Mouse (Mus musculus) heart, embryonic 16.5 days (tissue): Measurements from ENCODE around the gene Pdap1. TPM values are rescaled to one million over a fixed set of nuclear protein-coding genes. Genes with fewer than 3 reads are reported as not detected.
"Not testable (repeated sequence)": the region's sequence is repeated elsewhere in the genome, so short reads cannot be mapped to it uniquely, and the experiment has no call there.

Experiments used
- ATAC-seq: fragments of 200-750 bp; cut with Nextera tagmentation; replicated peaks from 2 replicates; pipeline ENCODE4 v1.8.0; 2017; ENCODE audit warnings: moderate number of reproducible peaks; ENCODE audit not compliant: insufficient read depth, low FRiP score; ENCODE audit errors: extremely low read depth
- H3K27ac ChIP-seq: fragments of 300-500 bp; sonication (generic); 2 replicates; pipeline ENCODE4 v1.5.1; 2014; ENCODE audit warnings: mild to moderate bottlenecking, low read length, control low read depth, moderate library complexity
- H3K27me3 ChIP-seq: fragments of 300-500 bp; sonication (generic); 2 replicates; pipeline ENCODE4 v1.6.1; 2014; ENCODE audit warnings: low read length, mixed read lengths; ENCODE audit not compliant: control insufficient read depth, insufficient read depth
- H3K36me3 ChIP-seq: fragments of 300-500 bp; sonication (generic); 2 replicates; pipeline ENCODE4 v1.6.1; 2014; ENCODE audit not compliant: control insufficient read depth, insufficient read depth
- H3K4me1 ChIP-seq: fragments of 300-500 bp; sonication (generic); 2 replicates; pipeline ENCODE4 v1.6.1; 2014; ENCODE audit warnings: low read length, mixed read lengths; ENCODE audit not compliant: control insufficient read depth, insufficient read depth
- H3K4me2 ChIP-seq: fragments of 300-500 bp; sonication (generic); 2 replicates; pipeline ENCODE4 v1.6.1; 2014; ENCODE audit warnings: low read depth, mild to moderate bottlenecking, control low read depth, low read length
- H3K4me3 ChIP-seq: fragments of 300-500 bp; sonication (generic); 2 replicates; pipeline ENCODE4 v1.5.1; 2014; ENCODE audit warnings: mild to moderate bottlenecking, control low read depth, low read length
- H3K9ac ChIP-seq: fragments of 300-500 bp; sonication (generic); 2 replicates; pipeline ENCODE4 v1.6.1; 2014; ENCODE audit warnings: low read length, control low read depth
- H3K9me3 ChIP-seq: fragments of 300-500 bp; sonication (generic); replicated peaks from 2 replicates; pipeline ENCODE4 v1.6.1; 2016; ENCODE audit warnings: low read length; ENCODE audit not compliant: control insufficient read depth
- WGBS: fragments of 180-500 bp; shearing (Covaris S2); extraction: QIAGEN DNeasy Blood & Tissue Kit; methylation state at CpG from one replicate; pipeline ENCODE4 v1.1.7; 2014; 5-methylcytosine and 5-hydroxymethylcytosine counted together
- polyA plus RNA-seq: library from polyadenylated mRNA; unstranded; fragments of >200 nt; fragmentation: Nextera tagmentation; extraction: Ambion mirVana; gene quantifications from 2 replicates; pipeline ENCODE4 v1.2.1, GENCODE M21; 2015

The Pdap1 gene
- polyA plus RNA-seq, 1 experiment from 2014 or later, result 49.8 TPM

- H3K4me3 ChIP-seq, result no peak overlapping the region
- peaks cover 27% of the 10 kb centered on the region for H3K36me3 ChIP-seq
These were observed 21.3 kb upstream of the Pdap1 start for GRCm38 (mm10) chr5:145161361-145161760.

GRCm38 (mm10) chr5:145152690-145153089, 12.7 kb upstream of the Pdap1 start:
- Histone ChIP-seq H3K4me1 (no peaks in the 10 kb centered on the region), H3K36me3 (peaks cover 71% of the 10 kb centered on the region), H3K27ac (no peak overlapping the region), H3K27me3 (no peaks in the 10 kb centered on the region), H3K4me3 (no peak overlapping the region), H3K9me3 (no peaks in the 10 kb centered on the region), H3K4me2 (no peak overlapping the region), H3K9ac (no peak overlapping the region)
- no peak for ATAC-seq
- 90% methylated on average over 5 of the region's 5 CpGs for WGBS

More at GRCm38 (mm10) chr5:145161361-145161760, 21.3 kb upstream of the Pdap1 start:
- ATAC-seq, result no peak
- H3K9me3 ChIP-seq, result no peaks in the 10 kb centered on the region
- no peak overlapping the region for H3K9ac ChIP-seq
- no peak overlapping the region for H3K4me2 ChIP-seq
- no peak overlapping the region for H3K27ac ChIP-seq
- peaks cover 6% of the 10 kb centered on the region for H3K4me1 ChIP-seq
- whole genome bisulfite sequencing, result 93% methylated on average over 14 of the region's 14 CpGs
- no peaks in the 10 kb centered on the region for H3K27me3 ChIP-seq

GRCm38 (mm10) chr5:145149294-145149693, 9.3 kb upstream of the Pdap1 start:
- H3K9ac ChIP-seq, result no peak overlapping the region
- peaks cover 82% of the 10 kb centered on the region for H3K36me3 ChIP-seq
- WGBS, result 66% methylated on average over 6 of the region's 6 CpGs
- H3K4me2 ChIP-seq, result no peak overlapping the region
- H3K4me1 ChIP-seq, result no peaks in the 10 kb centered on the region
- no peak for ATAC-seq
- H3K27me3 ChIP-seq, result no peaks in the 10 kb centered on the region
- no peak overlapping the region for H3K4me3 ChIP-seq
- H3K9me3 ChIP-seq, result no peaks in the 10 kb centered on the region
- no peak overlapping the region for H3K27ac ChIP-seq

GRCm38 (mm10) chr5:145147748-145148147, 7.7 kb upstream of the Pdap1 start:
- Histone ChIP-seq H3K4me3 (no peak overlapping the region), H3K36me3 (peaks cover 86% of the 10 kb centered on the region), H3K4me1 (no peaks in the 10 kb centered on the region), H3K4me2 (no peak overlapping the region), H3K27ac (no peak overlapping the region), H3K9ac (no peak overlapping the region), H3K27me3 (no peaks in the 10 kb centered on the region), H3K9me3 (no peaks in the 10 kb centered on the region)
- 90% methylated on average over 5 of the region's 5 CpGs for WGBS
- ATAC-seq, result no peak

GRCm38 (mm10) chr5:145140611-145141010, 573 bp upstream of the Pdap1 start:
- H3K4me2 ChIP-seq, result peak overlapping the region; percentile 86
- no peak for ATAC-seq
- H3K4me3 ChIP-seq, result peak overlapping the region; percentile 71
- H3K36me3 ChIP-seq, result peaks cover 38% of the 10 kb centered on the region
- H3K4me1 ChIP-seq, result peaks cover 23% of the 10 kb centered on the region
- H3K27ac ChIP-seq, result peak overlapping the region; percentile 90
- H3K9ac ChIP-seq, result peak overlapping the region; percentile 91
- under 1% methylated on average over 18 of the region's 18 CpGs for WGBS
- no peaks in the 10 kb centered on the region for H3K9me3 ChIP-seq
- H3K27me3 ChIP-seq, result no peaks in the 10 kb centered on the region

- peak overlapping the region; percentile 71 for H3K4me3 ChIP-seq
- H3K36me3 ChIP-seq, result peaks cover 39% of the 10 kb centered on the region
- no peak for ATAC-seq
- H3K9me3 ChIP-seq, result no peaks in the 10 kb centered on the region
- no peaks in the 10 kb centered on the region for H3K27me3 ChIP-seq
- H3K27ac ChIP-seq, result no peak overlapping the region
- peak overlapping the region; percentile 91 for H3K9ac ChIP-seq
- H3K4me1 ChIP-seq, result peaks cover 23% of the 10 kb centered on the region
- peak overlapping the region; percentile 86 for H3K4me2 ChIP-seq
- 8% methylated on average over 6 of the region's 6 CpGs for WGBS
These were observed 1.2 kb downstream of the Pdap1 start for GRCm38 (mm10) chr5:145138836-145139235.

GRCm38 (mm10) chr5:145133275-145133674, 6.8 kb downstream of the Pdap1 start:
- H3K36me3 ChIP-seq, result peaks cover 66% of the 10 kb centered on the region
- WGBS, result 90% methylated on average over 6 of the region's 6 CpGs

GRCm38 (mm10) chr5:145130995-145131394, 9.0 kb downstream of the Pdap1 start:
- Histone ChIP-seq H3K4me2 (no peak overlapping the region), H3K36me3 (peaks cover 80% of the 10 kb centered on the region), H3K27me3 (no peaks in the 10 kb centered on the region), H3K27ac (no peak overlapping the region), H3K9ac (no peak overlapping the region), H3K9me3 (no peaks in the 10 kb centered on the region), H3K4me1 (no peaks in the 10 kb centered on the region), H3K4me3 (no peak overlapping the region)
- 71% methylated on average over 3 of the region's 3 CpGs for WGBS
- ATAC-seq, result no peak

More at GRCm38 (mm10) chr5:145133275-145133674, 6.8 kb downstream of the Pdap1 start:
- H3K4me2 ChIP-seq, ATAC-seq, H3K9me3 ChIP-seq, H3K4me3 ChIP-seq, H3K27me3 ChIP-seq, H3K27ac ChIP-seq, H3K9ac ChIP-seq, H3K4me1 ChIP-seq: not testable (repeated sequence)

GRCm38 (mm10) chr5:145130191-145130590, 9.8 kb downstream of the Pdap1 start:
- Histone ChIP-seq H3K4me1 (no peaks in the 10 kb centered on the region), H3K9ac (no peak overlapping the region), H3K9me3 (no peaks in the 10 kb centered on the region), H3K27me3 (no peaks in the 10 kb centered on the region), H3K27ac (peak overlapping the region; percentile 28; the same call in 1 of the 2 replicates), H3K4me3 (no peak overlapping the region), H3K4me2 (no peak overlapping the region), H3K36me3 (peaks cover 80% of the 10 kb centered on the region)
- WGBS, result 67% methylated on average over 11 of the region's 11 CpGs
- ATAC-seq, result peak; percentile 33; the same call in 1 of the 2 replicates
